Mouse (Mus musculus) retina, adult 2 months (tissue): ENCODE results near the gene Dppa5a.
"Not testable (repeated sequence)": the region's sequence is repeated elsewhere in the genome, so short reads cannot be mapped to it uniquely, and the experiment has no call there.

ENCODE experiments used
- DNase-seq: peaks from one replicate; pipeline ENCODE4 v3.0.0-alpha.2; 2012; ENCODE audit warnings: low read depth, low spot score

Gene Dppa5a

GRCm38 (mm10) chr9:78367959-78368358 is at the start of gene Dppa5a:
Gene Dppa5a, minus strand, starts transcription at chr9:78368177.
- DNase-seq: not testable (repeated sequence)

- no peak for DNase-seq
Observed at GRCm38 (mm10) chr9:78401596-78401995, 33.6 kb upstream of the Dppa5a start.

GRCm38 (mm10) chr9:78400570-78400969 is 32.6 kb upstream of the Dppa5a start:
- no peak for DNase-seq

GRCm38 (mm10) chr9:78396517-78396916 is 28.5 kb upstream of the Dppa5a start:
- no peak for DNase-seq

GRCm38 (mm10) chr9:78395630-78396351 is 27.8 kb upstream of the Dppa5a start, which contains the start of gene Ddx43:
Gene Ddx43, plus strand, starts transcription at chr9:78395777.
- DNase-seq: no peak

- no peak for DNase-seq
Observed at GRCm38 (mm10) chr9:78395244-78395629, 27.3 kb upstream of the Dppa5a start.

- DNase-seq: no peak
Observed at GRCm38 (mm10) chr9:78394602-78395001, 26.6 kb upstream of the Dppa5a start.

GRCm38 (mm10) chr9:78393741-78394140 is 25.8 kb upstream of the Dppa5a start:
- no peak for DNase-seq

- DNase-seq: no peak
Observed at GRCm38 (mm10) chr9:78389981-78390380, 22.0 kb upstream of the Dppa5a start.

- no peak for DNase-seq
Observed at GRCm38 (mm10) chr9:78386947-78387346, 19.0 kb upstream of the Dppa5a start.

- DNase-seq: no peak
Observed at GRCm38 (mm10) chr9:78385893-78386292, 17.9 kb upstream of the Dppa5a start.

GRCm38 (mm10) chr9:78378113-78378785 is 10.3 kb upstream of the Dppa5a start, which contains the start of gene Ooep:
Gene Ooep, minus strand, starts transcription at chr9:78378725.
- DNase-seq: no peak

GRCm38 (mm10) chr9:78377546-78377945 is 9.6 kb upstream of the Dppa5a start:
- no peak for DNase-seq

GRCm38 (mm10) chr9:78375486-78375885 is 7.5 kb upstream of the Dppa5a start:
- DNase-seq: no peak

GRCm38 (mm10) chr9:78374885-78375389 is 7.0 kb upstream of the Dppa5a start:
- no peak for DNase-seq

GRCm38 (mm10) chr9:78374397-78374796 is 6.4 kb upstream of the Dppa5a start:
- no peak for DNase-seq

- DNase-seq: no peak
Observed at GRCm38 (mm10) chr9:78372827-78373504, 5.0 kb upstream of the Dppa5a start.

GRCm38 (mm10) chr9:78371441-78371840 is 3.5 kb upstream of the Dppa5a start:
- DNase-seq: no peak

GRCm38 (mm10) chr9:78369786-78370185 is 1.8 kb upstream of the Dppa5a start:
- DNase-seq: no peak

GRCm38 (mm10) chr9:78369349-78369748 is 1.4 kb upstream of the Dppa5a start:
- no peak for DNase-seq

- no peak for DNase-seq
Observed at GRCm38 (mm10) chr9:78368671-78369293, 805 bp upstream of the Dppa5a start.
